Mouse (Mus musculus) T-cell, adult 2 months (primary cell): ENCODE results near the gene Ctsk.

ENCODE experiments used
- DNase-seq: peaks from one replicate; pipeline ENCODE4 v3.0.0; 2022; ENCODE audit warnings: low spot score

Gene Ctsk

GRCm38 (mm10) chr3:95499024-95499423 lies at the start of gene Ctsk:
Gene Ctsk, plus strand, starts transcription at chr3:95499256.
- no peak for DNase-seq

GRCm38 (mm10) chr3:95450408-95450807 lies 48.6 kb upstream of the Ctsk start:
- DNase-seq: peak; percentile 63

GRCm38 (mm10) chr3:95450915-95451314 lies 48.1 kb upstream of the Ctsk start:
- no peak for DNase-seq

DNA sequence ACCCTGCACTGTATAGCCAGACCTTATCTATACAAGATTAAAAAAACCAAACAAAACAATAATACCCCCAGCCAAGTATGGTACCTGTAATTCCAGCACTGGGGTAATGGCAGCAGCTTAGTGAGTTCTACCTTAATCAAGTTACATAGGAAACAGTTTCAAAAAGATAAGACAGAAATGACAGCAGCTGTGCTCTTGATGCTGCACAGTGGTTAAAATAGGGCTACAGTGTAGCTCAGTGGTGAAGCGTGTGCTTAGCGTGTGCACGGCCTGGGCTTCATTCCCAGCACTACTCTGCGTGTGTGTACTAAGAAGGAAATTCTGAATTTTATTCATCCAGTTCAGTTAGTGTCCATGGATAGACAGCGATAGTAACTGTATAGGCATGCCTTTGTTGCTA lies 42.7 kb upstream of the Ctsk start:
- no peak for DNase-seq

GRCm38 (mm10) chr3:95457758-95458157 lies 41.3 kb upstream of the Ctsk start:
- no peak for DNase-seq

- DNase-seq: no peak
Observed at GRCm38 (mm10) chr3:95459381-95459780, 39.7 kb upstream of the Ctsk start.

- DNase-seq: no peak
Observed at GRCm38 (mm10) chr3:95463852-95464251, 35.2 kb upstream of the Ctsk start.

GRCm38 (mm10) chr3:95478966-95479365 lies 20.1 kb upstream of the Ctsk start:
- no peak for DNase-seq

- no peak for DNase-seq
Observed at GRCm38 (mm10) chr3:95486421-95486820, 12.6 kb upstream of the Ctsk start.

DNA sequence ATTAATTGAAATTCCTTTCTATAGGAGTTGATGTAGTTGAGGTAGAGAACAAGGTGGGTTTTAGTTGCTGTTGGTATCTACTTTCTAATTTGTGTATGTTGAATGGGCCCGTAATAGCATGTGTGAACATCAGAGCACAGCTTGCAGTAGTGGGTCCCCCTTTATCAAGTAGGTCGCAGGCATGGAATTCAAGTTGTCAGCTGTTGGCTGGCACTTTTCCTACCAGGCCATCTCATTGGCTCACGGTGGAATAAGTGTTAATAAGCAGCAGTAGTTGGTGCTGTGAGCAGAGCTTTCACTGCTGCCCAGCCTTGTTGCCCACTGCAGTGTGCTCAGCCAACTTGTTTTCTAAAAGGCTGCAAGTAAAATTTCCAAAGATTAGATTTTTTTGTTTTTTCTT lies 10.4 kb upstream of the Ctsk start:
- DNase-seq: no peak

GRCm38 (mm10) chr3:95490238-95490637 lies 8.8 kb upstream of the Ctsk start:
- no peak for DNase-seq

DNA sequence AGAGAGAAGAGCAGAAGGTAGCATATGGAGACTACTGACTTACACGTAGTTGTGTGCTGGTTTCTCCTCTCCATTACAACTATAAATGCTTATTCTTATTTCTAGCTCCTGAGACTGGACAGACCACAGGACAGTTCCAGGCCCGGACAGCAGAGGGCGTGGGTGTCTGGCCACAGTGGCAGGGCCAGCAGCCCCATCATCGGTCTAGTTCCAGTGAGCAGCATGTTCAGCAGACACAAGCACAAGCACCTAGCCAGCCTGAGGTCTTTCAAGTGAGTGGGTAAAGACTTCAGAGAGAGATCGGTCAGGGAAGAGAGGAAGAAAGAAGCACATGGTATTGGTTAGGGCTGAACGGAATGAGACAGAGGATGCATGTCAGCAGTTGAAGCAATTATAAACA lies 4.7 kb upstream of the Ctsk start:
- DNase-seq: peak; percentile 28

DNA sequence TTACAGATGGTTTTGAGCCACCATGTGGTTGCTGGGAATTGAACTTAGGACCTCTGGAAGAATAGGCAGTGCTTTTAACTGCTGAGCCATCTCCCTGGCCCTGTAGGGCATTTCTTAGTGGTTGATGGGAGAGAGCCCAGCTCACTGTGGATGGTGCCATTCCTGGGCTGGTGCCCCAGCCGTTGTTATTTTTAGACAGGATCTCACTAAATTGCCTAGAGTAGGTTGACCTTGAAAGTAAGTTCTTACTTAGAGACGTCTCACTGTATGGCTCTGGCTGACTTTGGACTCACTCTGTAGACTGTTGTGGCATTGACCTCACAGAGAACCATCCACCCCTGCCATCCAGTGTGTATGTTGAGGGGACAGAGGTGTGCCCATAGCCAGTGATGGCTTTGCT lies 827 bp upstream of the Ctsk start:
- no peak for DNase-seq

GRCm38 (mm10) chr3:95499496-95500140 lies 562 bp downstream of the Ctsk start:
- no peak for DNase-seq

GRCm38 (mm10) chr3:95502312-95502711 lies 3.3 kb downstream of the Ctsk start:
- DNase-seq: no peak

DNA sequence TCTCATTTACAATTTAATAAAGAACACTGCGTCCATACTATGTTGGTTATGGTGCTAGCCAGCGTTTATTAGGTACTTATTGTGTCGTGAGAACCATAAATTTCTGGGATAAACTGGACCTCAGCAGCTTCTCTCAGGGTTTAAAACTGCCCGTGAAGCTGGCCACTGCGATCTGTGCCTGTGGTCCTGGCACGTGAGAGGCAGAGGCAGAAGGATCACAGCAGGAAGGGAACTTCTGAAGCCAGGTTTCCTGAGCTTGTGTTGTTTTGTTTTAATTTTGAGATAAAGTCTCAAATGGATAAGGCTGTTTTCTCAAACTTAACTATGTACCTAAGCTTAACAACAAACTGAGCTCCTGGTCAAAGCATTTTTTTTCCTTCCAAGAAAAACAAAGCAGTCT lies 10.3 kb downstream of the Ctsk start:
- DNase-seq: no peak

DNA sequence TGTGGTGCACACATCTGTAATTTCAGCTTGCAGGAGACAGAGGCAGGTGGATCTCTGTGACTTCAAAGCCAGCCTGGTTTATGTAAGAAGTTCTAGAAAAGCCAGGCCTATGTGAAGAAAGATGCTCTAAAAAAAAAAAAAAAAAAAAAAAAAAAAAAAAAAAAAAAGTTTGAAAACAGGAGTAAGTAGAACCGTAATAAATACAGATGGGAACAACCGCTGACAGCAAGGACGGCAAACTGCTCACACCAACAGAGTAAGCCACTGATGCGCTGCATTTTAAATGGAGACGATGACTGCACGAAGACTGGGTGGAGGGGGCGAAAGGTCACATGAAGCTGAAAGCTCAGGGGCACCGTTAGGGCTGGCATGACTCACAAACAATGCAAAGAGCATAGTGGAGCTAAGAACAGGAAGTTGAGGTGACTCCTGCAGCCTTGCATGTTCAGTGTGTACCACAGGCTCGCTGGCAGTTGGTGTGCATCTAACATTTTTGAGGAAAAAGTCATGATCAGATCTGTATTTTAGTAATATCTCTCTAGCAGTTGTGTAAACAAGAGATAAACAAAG lies 12.6 kb downstream of the Ctsk start:
- DNase-seq: peak; percentile 64

DNA sequence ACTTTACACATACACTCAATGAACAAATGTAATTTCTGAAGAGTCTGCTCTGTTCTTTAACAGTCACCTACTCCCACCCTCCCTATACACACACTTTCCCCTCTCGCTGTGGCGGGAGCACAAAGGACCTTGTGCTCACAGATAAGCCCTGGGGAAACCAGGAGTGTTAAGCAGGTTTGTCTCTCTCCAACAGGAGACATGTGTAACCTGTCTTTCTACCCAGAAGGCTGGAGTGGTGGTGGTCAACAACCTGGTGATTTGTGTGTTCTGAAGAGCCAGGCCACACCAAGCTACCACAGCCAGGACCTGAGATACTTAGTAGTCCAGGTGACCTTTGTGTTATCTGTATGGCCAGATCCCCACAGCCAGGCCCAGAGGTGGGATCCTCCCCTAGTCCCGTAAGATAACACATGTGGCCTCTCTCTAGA lies 17.6 kb downstream of the Ctsk start:
- DNase-seq: no peak

GRCm38 (mm10) chr3:95517493-95517898 lies 18.4 kb downstream of the Ctsk start:
- DNase-seq: peak; percentile 55

DNA sequence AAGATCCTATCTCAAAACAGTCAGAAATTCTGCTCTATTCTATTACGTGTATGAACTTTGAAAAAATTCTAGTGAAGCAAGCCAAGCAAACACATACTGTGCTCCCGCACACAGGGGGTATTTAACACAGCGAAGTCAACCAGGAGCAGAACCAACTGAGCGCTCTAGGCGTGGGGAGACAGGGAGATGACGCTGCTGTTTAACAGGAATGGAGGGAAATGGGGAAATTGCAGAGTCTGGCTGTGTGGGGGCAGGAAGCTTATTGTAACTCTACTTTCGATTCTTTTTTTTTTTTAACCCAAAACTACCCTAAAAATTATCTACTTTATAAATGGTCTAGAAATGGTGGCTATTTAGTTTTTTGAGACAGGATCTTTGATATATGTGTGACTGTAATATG lies 19.8 kb downstream of the Ctsk start:
- no peak for DNase-seq

DNA sequence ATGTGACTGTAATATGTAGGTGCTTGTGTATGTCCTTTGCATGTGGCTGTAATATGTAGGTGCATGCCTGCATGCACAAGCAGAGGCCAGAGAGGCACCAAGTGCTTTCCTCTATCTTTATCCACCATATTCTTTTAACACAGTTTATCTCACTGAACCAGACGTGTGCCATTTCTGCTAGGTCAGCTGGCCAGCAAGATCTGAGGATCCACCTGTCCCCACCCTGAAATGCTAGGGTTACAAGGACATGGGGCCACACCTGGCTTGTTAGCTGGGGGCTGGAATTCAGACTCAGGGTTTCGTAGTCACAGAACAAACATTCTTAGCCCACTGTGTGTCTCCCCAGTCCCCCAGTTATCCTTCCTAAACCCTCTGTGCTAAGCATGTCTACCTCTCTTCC lies 20.3 kb downstream of the Ctsk start:
- no peak for DNase-seq

DNA sequence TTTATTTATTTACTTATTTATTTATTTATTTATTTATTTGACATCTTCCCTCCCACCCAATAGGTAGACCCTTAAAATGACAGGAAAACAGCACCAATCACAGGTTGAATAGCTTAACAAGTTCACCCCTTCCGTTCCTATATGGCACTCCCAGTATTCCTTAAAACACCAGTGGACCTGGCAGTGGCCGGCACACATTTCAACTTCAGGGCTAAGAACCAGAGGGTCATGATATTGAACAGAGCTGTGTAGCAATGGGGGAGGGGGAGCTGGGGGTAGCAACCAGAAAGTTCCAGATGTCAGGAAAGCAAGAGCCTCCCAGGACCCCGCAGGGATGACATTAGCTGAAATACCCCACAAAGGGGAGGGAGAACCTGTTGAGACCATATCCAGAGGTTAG lies 21.0 kb downstream of the Ctsk start:
- DNase-seq: no peak

- no peak for DNase-seq
Observed at GRCm38 (mm10) chr3:95521168-95521567, 22.1 kb downstream of the Ctsk start.

DNA sequence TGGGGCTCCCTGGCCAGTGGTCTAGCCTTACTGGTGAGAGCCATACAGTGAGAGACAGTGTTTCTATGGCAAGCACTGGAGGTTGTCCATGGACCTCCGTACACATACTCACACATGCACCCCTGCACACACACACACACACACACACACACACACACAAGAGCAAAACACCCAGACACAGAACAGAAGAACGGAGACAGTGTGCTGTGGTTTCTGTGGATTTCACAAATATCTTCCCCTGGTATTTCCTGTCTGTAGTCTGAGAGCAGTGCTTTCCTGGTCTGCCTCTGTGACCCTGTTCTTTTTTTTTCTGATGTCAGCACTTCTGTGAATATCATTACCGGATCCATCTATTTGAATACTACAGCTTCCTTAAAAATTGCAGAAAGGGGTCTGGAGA lies 24.6 kb downstream of the Ctsk start:
- DNase-seq: peak; percentile 72
